Mouse (Mus musculus): Measurements from ENCODE around the gene Maz. TPM values are rescaled to one million over a fixed set of nuclear protein-coding genes. Genes with fewer than 3 reads are reported as not detected.

Maz gene
- polyA plus RNA-seq, 1 experiment = 248 TPM

DNA sequence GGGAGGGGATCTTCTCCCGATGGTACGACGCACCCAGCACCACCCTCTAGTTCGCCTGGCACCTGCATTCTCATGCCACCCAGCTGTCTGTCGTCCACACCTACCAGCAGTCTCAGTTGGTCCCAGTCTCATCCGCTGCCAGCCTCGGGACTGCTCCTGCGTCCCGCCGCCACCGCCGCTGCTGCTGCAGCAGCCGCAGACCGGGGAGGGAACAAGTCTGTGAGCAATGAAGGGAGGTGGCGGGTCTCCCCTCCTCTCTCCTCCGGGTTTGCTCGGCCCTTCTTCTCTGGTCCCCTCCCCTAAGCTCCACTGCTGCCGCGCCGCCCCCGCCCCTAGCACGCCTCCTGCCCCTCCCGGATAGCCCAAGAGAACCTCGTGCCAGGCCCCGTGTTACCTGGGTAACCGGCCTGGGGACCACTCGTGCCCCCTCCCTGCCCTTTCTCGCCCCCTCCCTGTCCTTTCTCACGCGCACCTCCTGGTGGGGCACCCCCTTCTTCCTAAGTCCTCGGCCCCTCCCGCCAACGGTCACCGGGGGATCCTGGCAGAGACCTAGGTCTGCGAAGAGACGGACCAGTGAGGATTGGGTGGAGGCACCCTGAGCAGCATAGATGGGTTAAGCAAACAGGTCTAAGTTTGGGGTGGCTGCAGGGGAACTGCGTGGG is 5.8 kb downstream of the Maz start, which contains the start of the genes Gm42742 and Prrt2:
Gm42742 (minus strand) TSS at position 197 of the 662 bp plus-strand sequence.
Prrt2 (minus strand) TSS at position 311 of the 662 bp plus-strand sequence.
- Histone ChIP-seq H3K4me1 (ENCODE audit: control insufficient read depth, insufficient read depth, insufficient read length, low read length) (peaks cover 8% of the 10 kb centered on the region), H3K27ac (ENCODE audit: insufficient read depth, low read depth, low read length) (peak within 1 kb of the TSS; percentile 8; the same call in 1 of the 2 replicates), H3K4me3 (ENCODE audit: low read depth, low read length) (peak within 1 kb of the TSS; percentile 55), H3K27me3 (ENCODE audit: control insufficient read depth, insufficient read depth, low read length) (no peaks in the 10 kb centered on the region), H3K36me3 (ENCODE audit: control insufficient read depth, insufficient read depth, low read length) (peaks cover 22% of the 10 kb centered on the region)
- TF ChIP-seq CTCF (IDR thresholded peaks at IDR 0.05; ENCODE audit: extremely low read depth, insufficient read length, insufficient replicate concordance, low read depth, low read length) (no peak), POLR2A (IDR thresholded peaks at IDR 0.05; ENCODE audit: low read depth, low read length) (no peak)
- WGBS = 3% methylated on average over 37 of the region's 37 CpGs

DNA sequence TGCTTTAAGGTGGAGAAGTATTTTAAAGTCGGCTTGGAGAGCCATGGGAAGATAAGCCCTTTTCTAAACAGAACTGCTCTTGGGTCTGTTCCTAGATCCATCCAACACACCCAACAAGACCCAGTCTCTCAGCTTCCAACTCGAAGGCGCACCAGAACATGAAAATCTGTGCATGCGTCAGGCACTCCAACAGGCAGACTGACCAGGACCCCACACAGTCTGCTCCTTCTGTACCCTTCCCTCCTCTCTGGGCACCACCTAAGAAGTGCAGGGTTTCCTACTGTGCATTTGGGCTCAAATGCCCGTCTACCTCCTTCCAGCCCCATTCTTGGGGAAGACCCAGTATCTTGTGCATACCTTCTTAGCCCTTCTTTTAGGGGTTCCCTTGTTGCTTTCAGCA is 6.3 kb downstream of the Maz start:
- WGBS = 58% methylated on average over 5 of the region's 5 CpGs
- peak overlapping the region; percentile 8; the same call in 1 of the 2 replicates for H3K27ac ChIP-seq (ENCODE audit: insufficient read depth, low read depth, low read length)
- peaks cover 22% of the 10 kb centered on the region for H3K36me3 ChIP-seq (ENCODE audit: control insufficient read depth, insufficient read depth, low read length)
- H3K4me3 ChIP-seq (ENCODE audit: low read depth, low read length) = peak overlapping the region; percentile 55
- TF ChIP-seq CTCF (IDR thresholded peaks at IDR 0.05; ENCODE audit: extremely low read depth, insufficient read length, insufficient replicate concordance, low read depth, low read length) (no peak), POLR2A (IDR thresholded peaks at IDR 0.05; ENCODE audit: low read depth, low read length) (no peak)
- no peaks in the 10 kb centered on the region for H3K27me3 ChIP-seq (ENCODE audit: control insufficient read depth, insufficient read depth, low read length)
- peaks cover 12% of the 10 kb centered on the region for H3K4me1 ChIP-seq (ENCODE audit: control insufficient read depth, insufficient read depth, insufficient read length, low read length)

DNA sequence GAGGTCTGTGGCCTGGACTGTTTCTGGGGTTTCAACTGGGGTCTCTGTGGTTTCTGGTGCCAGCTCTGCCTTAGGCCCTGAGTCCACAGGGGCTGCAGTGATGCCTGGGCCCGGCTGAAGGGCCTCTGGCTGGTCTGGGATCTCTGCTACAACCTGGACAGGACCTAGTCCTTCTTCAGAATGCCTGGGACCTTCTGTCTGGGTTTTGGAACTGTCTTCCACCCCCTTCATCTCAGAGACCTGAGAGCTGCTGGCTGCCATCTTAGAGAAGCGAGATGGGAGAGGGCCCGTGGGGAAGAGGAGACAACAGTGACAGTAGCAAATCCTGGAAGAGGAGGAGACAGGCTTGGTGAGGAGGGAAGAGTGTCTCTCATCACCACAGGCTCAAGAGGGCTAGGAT is 6.8 kb downstream of the Maz start:
- 87% methylated on average over 3 of the region's 3 CpGs for WGBS
- no peak for TF ChIP-seq CTCF (IDR thresholded peaks at IDR 0.05; ENCODE audit: extremely low read depth, insufficient read length, insufficient replicate concordance, low read depth, low read length)
- no peak for TF ChIP-seq POLR2A (IDR thresholded peaks at IDR 0.05; ENCODE audit: low read depth, low read length)
- Histone ChIP-seq H3K4me1 (ENCODE audit: control insufficient read depth, insufficient read depth, insufficient read length, low read length) (peaks cover 13% of the 10 kb centered on the region), H3K36me3 (ENCODE audit: control insufficient read depth, insufficient read depth, low read length) (peaks cover 24% of the 10 kb centered on the region), H3K27me3 (ENCODE audit: control insufficient read depth, insufficient read depth, low read length) (no peaks in the 10 kb centered on the region), H3K4me3 (ENCODE audit: low read depth, low read length) (no peak overlapping the region), H3K27ac (ENCODE audit: insufficient read depth, low read depth, low read length) (no peak overlapping the region)

DNA sequence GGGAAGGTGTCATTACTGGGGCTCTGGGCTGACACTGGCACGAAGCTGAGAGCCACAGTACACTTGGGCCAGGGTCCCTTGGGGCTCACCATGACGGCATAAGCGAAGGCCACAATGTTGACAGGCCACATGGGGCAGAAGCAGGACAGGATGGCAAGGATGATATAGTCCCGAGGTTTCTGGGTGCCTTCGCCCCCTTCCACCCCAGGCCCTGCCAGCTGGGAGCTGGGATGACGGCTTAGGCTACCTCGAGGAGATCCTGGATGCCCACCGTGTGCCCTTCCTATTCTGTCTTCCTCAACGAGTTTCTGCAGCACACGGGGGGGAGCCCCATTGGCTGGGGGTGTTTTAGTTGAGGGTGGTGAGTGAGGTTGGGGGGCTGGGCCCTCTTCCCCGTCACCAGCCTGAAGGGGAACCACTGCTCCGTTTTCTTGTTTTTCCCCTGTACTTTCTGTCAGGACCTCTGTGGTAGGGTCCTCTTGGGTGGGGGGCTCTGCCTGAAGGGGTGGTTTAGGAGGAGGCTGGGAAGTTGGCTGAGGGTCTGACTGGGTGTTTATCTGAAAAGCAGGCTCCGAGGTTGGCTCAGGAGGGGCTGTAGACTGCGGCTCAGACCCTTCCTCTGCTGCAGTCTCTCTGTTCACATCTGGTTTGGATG is 7.4 kb downstream of the Maz start:
- TF ChIP-seq POLR2A (IDR thresholded peaks at IDR 0.05; ENCODE audit: low read depth, low read length) = no peak
- no peak for TF ChIP-seq CTCF (IDR thresholded peaks at IDR 0.05; ENCODE audit: extremely low read depth, insufficient read length, insufficient replicate concordance, low read depth, low read length)
- Histone ChIP-seq H3K36me3 (ENCODE audit: control insufficient read depth, insufficient read depth, low read length) (peaks cover 25% of the 10 kb centered on the region), H3K27me3 (ENCODE audit: control insufficient read depth, insufficient read depth, low read length) (no peaks in the 10 kb centered on the region), H3K27ac (ENCODE audit: insufficient read depth, low read depth, low read length) (no peak overlapping the region), H3K4me1 (ENCODE audit: control insufficient read depth, insufficient read depth, insufficient read length, low read length) (peaks cover 13% of the 10 kb centered on the region), H3K4me3 (ENCODE audit: low read depth, low read length) (no peak overlapping the region)
- 79% methylated on average over 14 of the region's 14 CpGs for WGBS

DNA sequence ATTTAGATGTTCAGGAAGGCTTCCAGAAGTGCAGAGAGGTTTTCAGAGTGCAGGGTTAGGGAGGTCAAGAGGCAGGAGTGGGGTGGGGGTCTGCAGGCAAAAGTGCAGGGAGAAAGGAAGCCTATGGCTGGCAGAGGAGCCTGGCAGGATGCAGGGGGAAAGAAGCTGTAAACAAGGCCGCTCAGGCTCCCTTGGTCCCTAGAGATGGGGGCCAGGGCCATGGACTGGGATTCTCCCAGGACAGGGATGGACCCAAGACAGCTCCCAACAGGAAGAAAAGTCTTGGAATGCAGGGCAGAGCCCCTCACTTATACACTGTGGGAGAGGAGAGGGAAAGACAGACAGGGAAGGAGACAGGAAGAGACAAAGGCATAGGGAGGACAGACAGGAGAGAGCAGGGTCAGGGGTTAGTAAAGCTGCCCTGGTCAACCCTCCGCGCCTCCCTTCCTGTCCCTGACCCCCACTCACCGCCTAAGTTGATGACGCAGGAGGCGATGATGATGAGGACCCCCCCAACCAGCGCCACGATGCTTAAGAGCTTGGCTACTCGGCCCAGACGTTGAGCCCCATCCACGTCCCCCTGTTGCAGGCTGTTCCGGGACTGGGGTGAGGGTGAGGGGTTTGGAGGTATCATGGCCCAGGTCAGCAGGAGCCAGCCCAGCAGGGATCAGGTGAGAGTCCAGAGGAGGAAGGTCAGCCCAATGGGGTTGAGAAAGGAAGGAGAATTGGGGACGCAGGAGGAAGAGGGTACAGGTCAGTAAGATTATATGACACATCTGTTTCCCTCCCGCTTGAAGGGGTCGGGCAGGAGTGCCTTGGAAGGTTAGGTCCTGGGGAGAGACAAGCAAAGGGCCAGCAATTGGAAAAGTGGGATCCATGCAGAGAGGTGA is 8.2 kb downstream of the Maz start:
- Histone ChIP-seq H3K27me3 (ENCODE audit: control insufficient read depth, insufficient read depth, low read length) (no peaks in the 10 kb centered on the region), H3K4me3 (ENCODE audit: low read depth, low read length) (no peak overlapping the region), H3K36me3 (ENCODE audit: control insufficient read depth, insufficient read depth, low read length) (peaks cover 17% of the 10 kb centered on the region), H3K27ac (ENCODE audit: insufficient read depth, low read depth, low read length) (no peak overlapping the region), H3K4me1 (ENCODE audit: control insufficient read depth, insufficient read depth, insufficient read length, low read length) (peaks cover 13% of the 10 kb centered on the region)
- TF ChIP-seq CTCF (IDR thresholded peaks at IDR 0.05; ENCODE audit: extremely low read depth, insufficient read length, insufficient replicate concordance, low read depth, low read length) = no peak
- no peak for TF ChIP-seq POLR2A (IDR thresholded peaks at IDR 0.05; ENCODE audit: low read depth, low read length)
- 87% methylated on average over 15 of the region's 15 CpGs for WGBS

DNA sequence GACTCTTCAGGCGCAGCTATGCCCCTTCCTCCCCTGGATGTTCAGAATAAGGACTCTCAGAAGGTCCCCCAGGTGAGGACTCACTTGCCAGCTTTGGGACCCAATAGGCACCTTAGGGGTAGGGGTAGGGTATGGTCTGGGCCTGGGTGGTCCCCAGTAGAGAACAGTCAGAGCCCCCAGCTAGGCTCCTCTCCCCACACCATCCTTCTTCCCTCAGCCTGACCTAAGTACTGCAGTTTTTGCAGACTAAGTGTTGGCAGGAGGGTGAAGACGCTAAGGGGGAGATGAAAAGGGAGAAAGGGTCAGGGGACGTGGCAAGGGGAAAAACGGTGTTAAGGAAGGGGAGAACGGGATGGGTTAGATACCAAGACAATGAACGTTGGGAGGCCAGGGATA is 8.9 kb downstream of the Maz start:
- H3K27ac ChIP-seq (ENCODE audit: insufficient read depth, low read depth, low read length) = no peak overlapping the region
- no peak overlapping the region for H3K4me3 ChIP-seq (ENCODE audit: low read depth, low read length)
- peaks cover 19% of the 10 kb centered on the region for H3K4me1 ChIP-seq (ENCODE audit: control insufficient read depth, insufficient read depth, insufficient read length, low read length)
- no peak for TF ChIP-seq POLR2A (IDR thresholded peaks at IDR 0.05; ENCODE audit: low read depth, low read length)
- WGBS = 66% methylated on average over 6 of the region's 6 CpGs
- no peaks in the 10 kb centered on the region for H3K27me3 ChIP-seq (ENCODE audit: control insufficient read depth, insufficient read depth, low read length)
- H3K36me3 ChIP-seq (ENCODE audit: control insufficient read depth, insufficient read depth, low read length) = peaks cover 11% of the 10 kb centered on the region; the same call in 1 of the 2 replicates

Data from small intestine, adult 2 months (tissue).